Mouse (Mus musculus) liver, embryonic 14.5 days (tissue): ENCODE measurements around the gene Nhsl2.

ENCODE experiments used
- CTCF ChIP-seq: IDR thresholded peaks from 2 replicates; pipeline ENCODE4 v1.5.1; 2016; ENCODE audit warnings: antibody characterized with exemption, low read depth, control low read depth
- EP300 ChIP-seq: IDR thresholded peaks from 2 replicates; pipeline ENCODE4 v1.6.1; 2016; ENCODE audit warnings: antibody characterized with exemption, low read depth

DNA sequence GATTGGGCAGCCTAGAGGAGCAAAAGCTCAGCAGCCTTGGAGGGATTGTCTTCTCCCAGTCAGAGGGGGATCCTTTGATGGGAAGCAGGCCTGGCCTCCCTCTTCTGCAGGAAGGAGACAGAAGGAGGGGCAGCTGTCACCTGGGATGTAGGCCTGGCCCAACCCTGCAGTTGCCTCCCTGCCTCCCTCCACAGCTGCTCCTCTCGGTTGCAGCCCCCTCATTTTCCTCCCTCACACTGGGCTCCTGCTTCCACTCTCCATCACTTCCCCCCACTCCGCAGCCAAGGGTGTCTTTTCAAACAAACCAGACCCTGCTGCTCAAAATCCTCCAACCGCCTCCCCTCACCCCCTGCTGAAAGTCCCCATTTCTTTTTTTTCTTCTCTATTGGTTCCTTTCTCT lies 169.7 kb downstream of the Nhsl2 start:
- no peak for TF ChIP-seq CTCF
- no peak for TF ChIP-seq EP300
